Mouse (Mus musculus): ENCODE results near the gene Zfp740.

GRCm38 (mm10) chr15:102217325-102217724 is 14.3 kb downstream of the Zfp740 start:
- no peak for TF ChIP-seq EP300 (IDR thresholded peaks at IDR 0.05; ENCODE audit: low read depth)
- TF ChIP-seq CTCF (IDR thresholded peaks at IDR 0.05; ENCODE audit: low read depth), result no peak

Measured in liver, postnatal 0 days (tissue).